ENCODE assay signal across 20 mouse cellular contexts in genomic region chr4:87151990-87152389, GRCm38 (mm10).
DNase-seq lines count a peak whose midpoint lies in the region; TF ChIP-seq lines count a peak whose summit lies in the region.
"Had no signal": no experiment of that assay in that cellular context is flagged by ENCODE, and none has a peak within 500 bp of the region (broad histone marks: within the 10 kb centered on the region; RNA-seq: fewer than 3 reads in every experiment).

No protein-coding gene starts in this region.

- H3K4me3 ChIP-seq in left cerebral cortex, adult 2 months, result no peak overlapping the region
- H3K4me3 ChIP-seq: embryonic facial prominence, embryonic 12.5 days; heart, embryonic 10.5 days; hindbrain, embryonic 12.5 days had no signal

- no peak for TF ChIP-seq CTCF in left cerebral cortex, adult 2 months (IDR thresholded peaks at IDR 0.05)

- DNase-seq in layer of hippocampus, adult 18-20 months (ENCODE audit: low spot score in 2 of 2), result peak; percentile 41 to 75
- no peak for DNase-seq in layer of hippocampus, postnatal 25 days (ENCODE audit: extremely low spot score in 1 of 2, low spot score in 1 of 2)
- DNase-seq in left cerebral cortex, adult 2 months (ENCODE audit: extremely low spot score in 1 of 2, low spot score in 2 of 2), result peak; percentile 47 to 48
- no peak for DNase-seq in left cerebral cortex, postnatal 4 days
- peak; percentile 49 for DNase-seq in right cerebral cortex, postnatal 25 days
- no peak for DNase-seq in right cerebral cortex, postnatal 10 days (ENCODE audit: low spot score in 2 of 2)
- peak; percentile 62 for DNase-seq in telencephalon, adult 2 months (ENCODE audit: low read depth, low spot score)
- DNase-seq in kidney, adult 8-10 months, result no peak
- DNase-seq: adrenal gland, adult 8-10 months; adrenal gland, postnatal 36 days; cerebellum, adult 11 months; cerebellum, adult 8-10 months; cerebellum, postnatal 25 days; gastrocnemius, postnatal 10 days; heart, adult 18-20 months; heart, postnatal 10 days; heart, postnatal 4 days had no signal

- peak overlapping the region; percentile 66 for H3K27ac ChIP-seq in left cerebral cortex, adult 2 months
- H3K27ac ChIP-seq: embryonic facial prominence, embryonic 12.5 days; heart, embryonic 10.5 days; hindbrain, embryonic 12.5 days had no signal

- intact Hi-C loops in left cerebral cortex, adult 2 months (cut with DNase I), result loop anchor here (5.0 kb wide), 2 partner anchors 75 to 115 kb away; no protein-coding TSS in a partner anchor
- intact Hi-C loops in left cerebral cortex, postnatal 4 days (cut with DNase I), result no loop called here

Comparison
In these comparisons a context has a peak if more than half of its experiments do, and no peak if none do; other contexts are left out.
1. DNase-seq: peak in layer of hippocampus, adult 18-20 months (2 of 2), left cerebral cortex, adult 2 months (2 of 2), right cerebral cortex, postnatal 25 days (single experiment) and telencephalon, adult 2 months (single experiment); none in layer of hippocampus, postnatal 25 days (0 of 2), left cerebral cortex, postnatal 4 days (single experiment), right cerebral cortex, postnatal 10 days (0 of 2) and kidney, adult 8-10 months (0 of 2).